Mouse (Mus musculus): ENCODE measurements around the gene Slc5a5. TPM values are rescaled to one million over a fixed set of nuclear protein-coding genes. Genes with fewer than 3 reads are reported as not detected.
"Not testable (repeated sequence)": the region's sequence is repeated elsewhere in the genome, so short reads cannot be mapped to it uniquely, and the experiment has no call there.

The Slc5a5 gene
- total RNA-seq, 2 experiments from 2014 or later = 7.3 to 8.3 TPM

DNA sequence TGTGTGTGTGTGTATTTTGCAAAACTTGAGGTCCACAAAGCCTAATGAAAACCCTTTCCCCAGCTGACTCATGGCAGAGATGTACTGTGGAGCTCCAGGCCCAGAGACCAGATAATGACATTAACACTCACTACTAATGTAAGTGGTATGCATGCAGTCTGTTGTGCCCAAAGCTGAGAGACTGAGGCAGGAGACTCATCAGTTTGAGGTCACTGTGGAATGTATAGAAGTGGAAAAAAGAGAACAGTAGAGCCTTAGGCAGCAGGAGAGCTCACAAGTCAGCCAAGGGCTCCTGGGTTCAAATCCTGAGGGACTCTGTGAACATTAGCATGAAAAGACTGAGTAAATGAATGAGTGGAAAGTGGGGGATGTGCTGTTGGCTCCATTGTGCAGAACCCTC is 11.0 kb upstream of the Slc5a5 start:
- no peak for DNase-seq (ENCODE audit: low spot score in 2 of 2)

DNA sequence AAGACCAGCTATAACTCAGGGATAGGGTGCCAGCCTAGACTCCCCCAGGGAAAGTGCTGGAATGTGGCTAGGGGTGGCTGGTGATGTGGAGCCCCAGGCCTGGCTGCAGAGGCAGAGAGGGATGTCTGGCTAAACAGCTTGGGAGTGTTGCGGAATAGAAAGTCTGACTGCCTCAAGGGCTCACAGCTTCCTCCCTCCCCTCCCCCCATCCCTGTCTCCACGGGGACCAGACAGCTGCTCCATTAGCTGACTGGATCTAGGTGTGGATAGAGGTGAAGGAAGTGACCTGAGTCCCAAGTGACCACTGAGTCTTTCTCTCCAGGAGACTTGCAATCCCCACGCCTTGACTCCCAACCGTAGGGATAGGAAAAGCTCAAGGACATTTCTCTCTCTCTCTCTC is 10.6 kb upstream of the Slc5a5 start:
- DNase-seq (ENCODE audit: low spot score in 2 of 2) = no peak

DNA sequence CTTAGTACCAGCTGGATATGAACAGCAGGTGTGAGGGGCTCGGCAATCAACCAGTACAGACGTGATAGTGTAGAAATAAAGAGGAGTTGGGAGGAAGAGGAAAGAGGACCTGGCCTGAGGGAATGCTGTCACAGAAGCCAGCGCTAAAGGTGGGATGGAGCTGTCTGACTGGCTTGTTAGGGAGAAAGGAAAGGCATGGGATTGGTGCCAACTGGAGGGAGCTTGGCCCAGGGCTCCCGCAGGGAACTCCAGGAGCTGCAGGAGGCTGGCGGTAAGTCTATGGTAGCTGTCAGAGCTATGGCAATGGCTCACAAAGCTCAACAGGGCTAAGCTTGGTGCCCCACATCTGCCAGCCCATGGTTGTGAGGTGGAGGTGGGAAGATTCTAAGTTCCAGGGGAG is 9.7 kb upstream of the Slc5a5 start:
- no peak for DNase-seq (ENCODE audit: low spot score in 2 of 2)

DNA sequence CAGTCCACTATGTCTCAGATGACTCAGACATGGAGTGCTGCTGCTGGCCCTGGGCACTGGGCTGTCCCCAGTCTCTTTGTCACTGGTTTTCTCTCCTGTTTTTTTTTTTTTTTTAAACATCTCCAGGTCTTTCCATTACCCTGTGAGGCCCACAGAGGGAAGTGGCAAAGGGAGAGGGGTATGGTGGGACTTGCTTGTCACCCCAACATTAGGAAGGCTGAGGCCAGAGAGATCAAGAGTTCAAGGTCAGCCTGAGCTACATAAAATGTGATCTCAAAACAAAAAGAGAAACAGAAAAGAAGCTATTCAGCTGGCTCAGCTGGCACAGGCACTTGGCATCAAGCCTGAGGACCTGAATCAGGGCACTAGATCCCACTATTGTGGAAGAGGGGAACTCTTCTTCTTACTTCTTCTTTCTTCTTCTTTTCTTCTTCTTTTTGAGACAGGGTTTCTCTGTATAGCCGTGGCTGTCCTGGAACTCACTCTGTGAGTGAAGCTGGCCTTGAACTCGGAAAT is 8.4 kb upstream of the Slc5a5 start:
- no peak for DNase-seq (ENCODE audit: low spot score in 2 of 2)

DNA sequence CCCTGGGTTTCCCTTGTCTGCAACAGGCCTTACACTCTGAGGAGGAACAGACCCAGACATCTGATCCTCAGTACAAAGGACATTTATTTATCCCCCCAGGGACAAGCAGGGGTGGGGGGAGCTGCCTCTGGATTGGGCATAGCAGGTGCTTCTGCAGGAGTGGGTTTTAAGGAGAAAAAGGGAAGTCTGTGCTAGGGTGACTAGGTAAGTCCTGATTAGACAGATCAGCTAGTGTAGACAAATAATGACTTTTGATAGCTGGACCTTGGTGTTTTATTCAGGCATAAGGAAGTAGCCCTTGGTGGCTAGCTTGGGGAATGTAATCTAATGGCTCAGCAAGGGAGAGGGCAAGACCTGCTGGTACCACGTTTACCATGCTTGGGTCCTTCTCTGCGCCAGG is 6.7 kb upstream of the Slc5a5 start:
- DNase-seq (ENCODE audit: low spot score in 2 of 2) = no peak

DNA sequence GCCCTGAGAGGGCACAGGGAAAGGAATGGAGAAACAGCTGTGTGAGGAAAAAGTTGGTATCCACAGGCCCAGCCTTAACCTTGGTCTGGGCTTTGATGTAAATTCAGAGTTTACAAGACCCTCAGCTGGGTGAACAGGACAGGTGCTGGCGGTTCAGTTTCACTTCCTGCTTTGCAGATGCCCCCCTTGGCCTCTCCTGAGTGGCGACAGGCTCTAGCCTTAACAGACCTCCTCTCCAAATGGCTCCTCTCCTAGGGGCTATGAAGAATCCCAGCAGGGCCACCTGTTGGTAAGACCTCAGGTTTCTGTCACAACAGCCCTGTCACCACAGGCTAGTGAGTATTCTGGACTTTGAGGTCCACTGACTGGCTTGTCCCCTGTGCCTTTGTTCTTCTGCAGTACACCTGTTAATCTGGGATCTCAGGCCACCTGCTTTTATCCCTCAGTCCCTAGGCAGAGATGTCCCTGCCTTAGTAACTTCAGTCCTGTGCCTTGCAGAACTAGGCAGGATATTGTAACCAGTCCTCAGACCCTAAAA is 6.2 kb upstream of the Slc5a5 start:
- DNase-seq (ENCODE audit: low spot score in 2 of 2) = no peak

DNA sequence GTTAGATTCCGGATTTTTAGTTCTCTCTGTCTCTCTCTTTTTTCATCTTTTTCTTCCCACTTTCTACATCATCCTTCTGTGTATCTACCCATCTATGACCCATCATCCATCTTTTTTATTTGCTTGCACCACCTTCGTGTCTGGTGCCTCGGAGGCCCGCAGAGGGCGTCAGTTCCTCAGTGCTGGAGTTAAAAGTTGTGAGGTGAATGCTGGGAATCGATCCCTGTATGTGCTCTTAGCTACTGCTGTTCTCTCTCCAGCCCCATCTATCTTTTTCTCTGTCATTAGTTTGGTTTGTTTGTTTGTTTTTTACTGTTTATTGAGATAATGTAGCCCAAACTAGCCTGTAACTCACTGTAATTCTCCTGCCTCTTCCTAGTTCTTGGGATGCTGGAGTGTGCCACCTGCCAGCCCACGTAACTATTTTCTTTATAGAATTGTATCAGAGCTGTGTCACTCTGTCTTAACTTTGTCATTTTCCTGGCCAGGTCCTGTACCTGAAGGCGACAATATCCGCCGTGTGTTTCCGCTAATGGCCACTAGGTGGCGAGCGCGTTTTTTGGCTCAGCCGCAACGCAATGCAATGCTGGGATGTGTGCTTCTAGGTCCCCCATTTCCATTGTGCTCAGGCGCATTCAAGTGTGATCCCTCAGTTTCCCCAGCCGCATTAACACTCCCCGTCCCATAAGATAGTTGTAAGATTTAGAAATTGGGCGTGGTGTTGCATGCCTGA is 5.3 kb upstream of the Slc5a5 start:
- peak; percentile 85 to 88 for DNase-seq (ENCODE audit: low spot score in 2 of 2)

DNA sequence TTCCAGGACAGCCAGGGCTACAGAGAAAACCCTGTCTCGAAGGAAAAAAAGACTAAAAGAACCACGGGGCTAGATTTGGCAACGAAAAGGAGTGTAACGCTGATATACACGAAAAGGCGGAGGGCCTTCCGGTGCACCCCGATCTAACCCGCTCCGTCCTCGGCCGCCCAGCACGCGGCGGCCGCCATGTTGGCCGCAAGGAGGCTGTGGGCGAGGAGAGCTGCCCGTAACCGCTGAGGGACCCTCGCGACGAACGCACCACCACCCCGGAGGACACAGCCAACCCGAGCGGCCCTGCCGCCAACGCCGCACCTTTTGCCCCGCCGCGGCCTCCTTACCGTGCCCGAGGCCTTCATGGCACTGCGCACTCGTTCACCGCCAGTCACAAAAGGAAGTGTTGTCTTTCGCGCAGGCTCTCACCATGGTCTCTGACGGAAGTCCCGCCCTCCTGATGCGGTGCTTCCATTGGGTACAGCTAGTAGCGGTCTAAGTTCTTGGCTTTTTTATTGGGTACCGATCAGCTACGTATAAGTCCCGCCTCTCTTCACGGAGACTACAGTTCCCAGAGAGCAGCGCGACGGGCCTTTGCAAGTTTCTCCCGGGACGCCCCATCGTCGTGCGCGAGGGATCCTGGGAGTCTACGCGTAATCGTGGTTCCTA is 4.6 kb upstream of the Slc5a5 start, which contains the start of gene Rpl18a:
Rpl18a (minus strand) TSS at position 392 of the 660 bp plus-strand sequence.
- DNase-seq (ENCODE audit: low spot score in 2 of 2) = peak; percentile 91 to 99

DNA sequence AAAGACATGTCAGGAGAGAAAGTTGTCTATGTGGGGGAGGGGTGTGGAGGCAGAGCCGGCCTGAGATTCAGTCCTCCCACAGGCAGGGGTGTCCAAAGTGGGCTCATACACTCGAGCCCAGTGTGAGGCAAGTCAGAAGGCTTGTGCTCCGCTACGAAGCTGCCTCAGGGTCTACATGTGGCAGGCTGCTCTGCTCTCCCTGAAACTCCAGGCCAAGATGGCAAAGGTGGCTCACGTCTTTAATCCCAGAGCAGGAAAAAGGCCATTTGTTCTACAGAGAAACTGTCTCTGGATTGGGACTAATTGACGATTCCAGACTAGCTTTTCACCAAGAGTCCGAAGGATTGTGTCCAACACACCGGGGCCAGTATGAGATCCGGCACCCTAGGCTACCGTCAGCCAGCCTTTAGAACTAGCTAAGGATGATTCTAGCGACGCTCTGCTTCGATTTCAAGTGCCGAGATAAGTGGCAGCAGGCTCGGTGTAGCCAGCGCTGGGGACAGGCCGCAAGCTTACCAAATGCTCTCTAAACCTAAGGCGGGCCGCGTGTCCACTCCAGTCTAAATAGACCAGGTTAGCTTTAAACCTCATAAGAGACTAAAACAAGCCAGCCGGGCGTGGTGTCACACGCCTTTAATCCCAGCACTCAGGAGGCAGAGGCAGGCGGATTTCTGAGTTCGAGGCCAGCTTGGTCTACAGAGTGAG is 3.9 kb upstream of the Slc5a5 start:
- DNase-seq (ENCODE audit: low spot score in 2 of 2) = no peak

DNA sequence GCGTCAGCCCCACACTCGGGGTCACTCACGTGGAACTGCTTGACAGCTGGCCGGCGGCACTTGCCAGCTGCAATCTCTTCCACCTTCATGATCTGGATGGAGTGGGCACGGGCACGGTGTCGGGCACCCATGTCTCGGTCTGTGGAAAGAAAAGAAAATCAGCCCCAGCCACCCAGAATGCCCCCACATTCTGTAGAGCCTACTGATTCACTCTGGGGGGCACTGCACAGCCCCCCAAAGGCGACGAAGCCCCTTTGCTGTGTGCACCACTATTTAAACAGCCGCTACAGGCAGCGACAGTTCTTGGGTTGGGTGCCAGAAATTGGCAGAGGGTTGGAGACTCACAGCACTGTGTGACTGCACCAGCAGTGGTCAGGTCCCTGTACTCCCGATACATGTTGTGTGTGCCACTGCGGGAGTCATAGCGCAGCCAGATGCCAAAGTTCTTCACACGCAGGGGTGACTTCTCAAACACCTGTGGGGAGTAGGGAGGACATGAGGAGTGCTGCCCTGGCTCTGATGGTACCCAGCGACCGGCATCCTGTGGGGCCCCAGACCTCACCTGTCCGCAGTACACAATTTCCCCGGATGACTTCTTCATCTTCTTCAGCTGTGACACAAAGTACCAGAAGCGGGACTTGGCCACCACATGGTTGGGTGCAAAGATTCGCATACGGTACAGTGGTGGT is 3.2 kb upstream of the Slc5a5 start:
- not testable (repeated sequence) for DNase-seq (ENCODE audit: low spot score in 2 of 2)

DNA sequence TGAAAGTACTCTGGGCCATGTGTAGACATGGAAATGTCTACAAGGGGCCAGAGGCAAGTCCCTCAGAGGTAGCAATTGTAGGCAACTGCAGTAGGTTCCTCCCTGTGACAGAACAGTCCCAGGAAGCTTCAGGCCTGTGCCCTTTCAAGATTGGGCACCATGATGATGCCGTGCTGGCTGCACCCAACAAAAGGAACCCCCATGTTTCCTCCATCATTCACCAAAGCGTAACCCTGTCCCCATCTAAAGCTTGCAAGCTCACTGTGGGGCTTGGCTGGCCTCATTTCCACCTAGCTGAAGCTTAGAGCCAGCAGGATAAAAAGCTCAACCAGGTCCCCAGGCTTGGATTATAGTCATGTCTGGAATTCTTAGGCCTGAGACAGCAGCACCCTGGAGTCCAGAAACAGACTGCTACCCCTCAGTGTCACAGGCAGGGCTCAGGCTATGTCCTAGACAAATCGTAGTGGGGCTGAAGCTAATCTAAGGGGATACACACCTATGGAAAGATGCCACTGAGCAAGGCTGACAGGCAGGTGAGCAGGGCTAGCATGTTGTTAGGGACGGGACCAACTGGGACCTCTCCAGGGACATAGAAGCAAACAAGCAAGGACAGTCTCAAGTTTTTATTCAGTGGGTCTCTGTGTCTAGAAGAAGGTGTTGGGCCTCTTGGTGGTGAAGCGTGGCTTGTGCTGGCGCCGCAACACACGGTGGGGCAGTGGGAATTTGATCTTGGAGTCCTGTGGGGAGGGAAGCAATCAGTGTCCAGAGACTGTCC is 2.4 kb upstream of the Slc5a5 start:
- no peak for DNase-seq (ENCODE audit: low spot score in 2 of 2)

DNA sequence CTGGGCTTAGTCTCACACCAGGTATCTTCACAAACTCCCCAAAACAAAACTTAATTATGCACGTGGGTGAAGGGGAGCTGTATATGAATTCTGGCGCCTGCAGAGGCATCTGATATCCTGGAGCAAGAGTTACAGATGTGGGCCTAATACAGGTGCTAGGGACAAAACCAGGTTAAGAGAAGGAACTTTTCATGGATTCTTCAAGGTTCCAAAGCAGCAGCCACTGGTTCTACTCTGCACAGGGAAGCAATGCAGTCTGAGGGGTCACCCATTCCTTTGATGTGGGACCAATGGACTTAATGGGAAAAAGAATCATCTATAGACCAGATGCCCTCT is 1.8 kb upstream of the Slc5a5 start:
- no peak for DNase-seq (ENCODE audit: low spot score in 2 of 2)

DNA sequence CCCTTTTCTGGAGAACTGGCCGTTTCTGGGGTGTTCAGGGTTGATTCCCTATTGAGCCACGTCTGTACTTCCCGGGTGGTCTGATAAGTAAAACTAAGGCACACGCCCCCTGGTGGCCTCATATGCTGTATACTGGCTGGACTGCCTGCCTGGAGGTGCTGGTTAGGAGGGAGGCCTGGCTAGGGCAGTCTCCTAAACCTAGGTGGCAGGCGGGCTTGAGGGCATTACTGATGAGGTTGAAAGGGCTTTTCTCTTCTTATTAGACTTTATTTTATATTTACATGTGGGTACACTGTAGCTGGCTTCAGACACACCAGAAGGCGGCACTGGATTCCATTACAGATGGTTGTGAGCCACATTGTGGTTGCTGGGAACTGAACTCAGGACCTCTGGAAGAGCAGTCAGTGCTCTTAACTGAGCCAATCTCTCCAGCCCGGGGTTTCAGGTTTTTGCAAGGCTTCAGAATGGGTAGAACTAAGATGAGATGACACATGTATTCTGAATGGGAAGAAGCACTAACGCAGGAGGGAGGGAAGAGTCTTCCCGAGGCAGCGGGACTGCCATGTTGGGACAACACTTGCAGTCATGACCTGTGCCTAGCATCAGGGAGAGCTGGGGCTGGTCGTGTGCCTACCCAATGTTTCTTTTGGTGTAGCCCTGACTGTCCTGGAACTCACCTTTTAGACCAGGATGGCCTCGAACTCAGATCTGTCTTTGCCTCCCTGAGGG is 1.3 kb upstream of the Slc5a5 start:
- peak; percentile 52 to 75 for DNase-seq (ENCODE audit: low spot score in 2 of 2)

DNA sequence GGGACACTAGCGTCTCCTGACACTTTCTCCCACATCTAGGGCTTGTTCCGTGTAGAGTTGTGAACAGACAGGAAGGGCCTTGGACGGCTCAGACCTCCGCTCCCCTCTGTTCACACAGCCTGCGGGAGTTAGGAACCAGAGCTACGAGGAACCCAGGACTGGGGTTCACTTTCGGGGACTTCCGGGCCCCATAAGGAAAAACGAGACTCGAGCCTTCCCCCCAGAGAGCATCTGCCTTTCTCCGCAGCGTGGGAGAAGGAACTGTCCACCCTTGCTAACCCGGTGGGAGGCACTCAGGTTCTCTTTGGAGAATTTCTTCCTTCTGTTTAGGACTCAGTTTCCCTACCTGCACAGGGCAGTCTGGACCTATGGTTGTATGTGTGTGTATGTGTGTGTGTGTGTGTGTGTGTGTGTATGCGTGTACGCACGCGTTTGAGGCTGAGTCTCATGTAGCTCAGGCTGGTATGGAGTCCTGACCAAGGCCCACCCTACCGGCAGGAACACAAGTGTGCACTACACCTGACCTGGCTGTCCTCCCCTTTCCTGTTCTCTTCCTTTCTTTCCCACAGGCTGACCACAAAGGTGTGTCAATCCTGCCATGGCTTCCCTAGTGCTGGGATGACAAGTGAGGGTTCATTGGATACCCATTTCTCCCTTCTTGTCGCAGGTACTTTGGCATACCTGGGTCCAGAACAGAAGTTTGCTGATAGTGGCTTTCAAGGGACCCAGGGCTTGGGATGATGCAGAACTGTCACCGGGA is 519 bp upstream of the Slc5a5 start:
- DNase-seq (ENCODE audit: low spot score in 2 of 2) = no peak

DNA sequence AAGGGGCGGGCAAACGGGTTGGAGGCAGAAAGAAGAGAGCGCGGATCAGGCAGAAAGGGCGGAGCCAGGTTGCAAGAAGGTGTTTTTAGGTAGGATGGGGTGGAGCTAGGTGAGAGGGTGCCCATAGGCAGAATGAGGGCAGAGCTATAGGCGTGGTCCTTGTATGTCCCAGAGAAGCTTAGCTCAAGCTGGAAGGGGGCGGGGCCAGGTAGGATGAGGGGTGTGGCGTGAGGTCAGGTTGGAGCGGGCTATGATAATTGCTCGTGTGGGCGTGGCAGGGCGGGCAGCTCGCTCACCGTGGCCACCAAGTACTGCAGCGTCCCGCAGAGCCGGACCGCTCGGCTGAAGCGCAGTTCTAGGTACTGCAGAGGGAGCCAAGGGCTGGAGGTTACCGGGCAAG is 1.2 kb downstream of the Slc5a5 start:
- DNase-seq (ENCODE audit: low spot score in 2 of 2) = no peak

DNA sequence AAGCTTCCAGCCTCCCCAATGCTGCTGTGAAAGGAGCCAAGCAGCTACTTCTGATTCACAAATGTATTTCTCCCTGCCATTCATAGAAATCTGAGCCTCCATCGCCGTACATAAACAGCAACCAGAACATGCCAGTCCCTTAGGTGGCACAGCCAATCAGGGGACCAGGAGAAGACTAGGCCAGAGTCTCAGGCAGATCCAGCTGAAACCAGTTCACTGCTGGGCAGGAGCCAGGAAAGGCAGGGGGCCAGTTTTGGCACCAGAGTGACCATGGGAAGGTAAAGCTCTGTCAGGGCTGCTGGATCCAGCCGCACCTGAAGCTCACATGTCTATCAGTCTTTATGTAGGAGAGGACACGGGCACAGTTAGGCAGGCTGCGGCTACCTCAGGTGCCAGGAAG is 1.9 kb downstream of the Slc5a5 start:
- DNase-seq (ENCODE audit: low spot score in 2 of 2) = no peak

DNA sequence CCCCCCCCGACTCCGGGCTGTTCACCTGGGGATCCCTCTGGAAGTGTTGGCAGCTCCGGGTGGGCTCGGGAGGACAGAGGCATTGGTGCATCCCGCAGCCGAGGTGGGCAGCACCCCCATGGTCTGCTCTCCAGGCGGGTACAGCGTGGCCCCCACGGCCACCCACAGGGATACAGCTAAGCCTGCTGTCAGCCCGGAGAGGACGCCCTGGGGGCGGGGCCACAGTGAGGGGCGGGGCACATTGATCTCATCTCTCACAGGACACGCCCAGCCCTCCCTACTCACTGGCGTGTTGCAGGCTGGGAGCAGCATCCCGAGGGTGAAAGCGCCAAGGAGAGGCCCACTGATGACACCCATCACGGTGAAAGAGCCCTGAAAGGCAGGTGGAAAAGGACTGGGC is 4.9 kb downstream of the Slc5a5 start:
- no peak for DNase-seq (ENCODE audit: low spot score in 2 of 2)

DNA sequence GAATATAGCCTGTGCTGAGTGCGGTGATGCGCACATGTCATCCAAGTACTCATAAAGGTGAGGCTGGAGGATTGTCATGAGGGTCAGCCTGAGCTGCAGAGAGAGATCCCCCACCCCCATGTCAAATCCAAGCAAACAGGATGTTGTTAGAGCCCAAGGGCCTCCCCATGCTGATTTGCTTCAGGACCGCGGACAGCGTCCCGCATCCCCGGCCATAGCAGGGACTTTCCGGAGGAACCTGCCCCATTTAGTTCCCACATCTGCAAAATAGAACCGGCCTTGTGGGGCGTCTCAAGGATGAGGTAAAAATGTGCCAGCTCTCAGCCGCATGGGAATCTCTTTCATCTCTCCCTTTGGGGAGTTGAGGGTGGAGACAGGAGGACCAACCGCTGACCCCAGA is 6.9 kb downstream of the Slc5a5 start:
- no peak for DNase-seq (ENCODE audit: low spot score in 2 of 2)

DNA sequence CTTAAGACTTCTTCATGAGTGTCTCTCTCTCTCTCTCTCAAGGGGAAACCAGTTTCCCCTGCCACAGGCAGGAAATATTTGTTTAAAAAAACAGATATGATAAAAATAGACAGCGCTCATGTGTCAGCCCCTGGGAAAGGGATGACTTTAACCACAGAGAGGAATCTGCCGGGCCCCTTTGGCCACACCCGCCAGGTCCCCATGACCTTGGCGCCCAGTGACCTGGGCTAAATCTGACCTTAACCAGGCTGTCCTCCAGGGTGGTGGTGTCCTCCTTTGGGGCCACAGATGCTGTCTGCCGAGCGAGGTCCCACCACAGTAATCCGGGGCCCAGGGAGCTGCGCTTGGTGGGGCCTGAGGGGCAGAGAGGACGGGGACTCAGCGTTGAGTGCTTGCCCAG is 7.9 kb downstream of the Slc5a5 start:
- DNase-seq (ENCODE audit: low spot score in 2 of 2) = no peak

All from layer of hippocampus, postnatal 14 days (tissue).